Mouse (Mus musculus) limb, embryonic 11.5 days (tissue): ENCODE measurements around the gene Retreg3. TPM values are rescaled to one million over a fixed set of nuclear protein-coding genes. Genes with fewer than 3 reads are reported as not detected.
A peak's percentile ranks its signal among the peaks of the same experiment; 100 is the strongest.

Experiments
- ATAC-seq: fragments of 200-750 bp; cut with Nextera tagmentation; 2 replicates; pipeline ENCODE4 v1.8.0; 2017; ENCODE audit warnings: low read depth; ENCODE audit not compliant: insufficient number of reproducible peaks, low FRiP score, low TSS enrichment
- DNase-seq: peaks from one replicate; pipeline ENCODE4 v3.0.0-alpha.2; 2015; ENCODE audit warnings: low spot score
- H3K27ac ChIP-seq: fragments of 300-500 bp; sonication (generic); replicated peaks from 2 replicates; pipeline ENCODE4 v1.5.1; 2014; ENCODE audit warnings: low read depth, mild to moderate bottlenecking, low read length
- H3K27me3 ChIP-seq: fragments of 300-500 bp; sonication (generic); 2 replicates; pipeline ENCODE4 v1.6.1; 2014; ENCODE audit warnings: mild to moderate bottlenecking, low read length, mixed read lengths; ENCODE audit not compliant: control insufficient read depth, insufficient read depth
- H3K36me3 ChIP-seq: fragments of 300-500 bp; sonication (generic); 2 replicates; pipeline ENCODE4 v1.6.1; 2014; ENCODE audit warnings: mild to moderate bottlenecking, low read length, moderate library complexity, mixed read lengths; ENCODE audit not compliant: control insufficient read depth, insufficient read depth
- H3K4me1 ChIP-seq: fragments of 300-500 bp; sonication (generic); 2 replicates; pipeline ENCODE4 v1.6.1; 2014; ENCODE audit warnings: low read length, mixed read lengths; ENCODE audit not compliant: control insufficient read depth, insufficient read depth
- H3K4me2 ChIP-seq: fragments of 300-500 bp; sonication (generic); 2 replicates; pipeline ENCODE4 v1.6.1; 2014; ENCODE audit warnings: low read depth, mild to moderate bottlenecking, moderate library complexity; ENCODE audit not compliant: severe bottlenecking
- H3K4me3 ChIP-seq: fragments of 300-500 bp; sonication (generic); 2 replicates; pipeline ENCODE4 v1.5.1; 2014; ENCODE audit warnings: low read depth, low read length
- H3K9ac ChIP-seq: fragments of 300-500 bp; sonication (generic); 2 replicates; pipeline ENCODE4 v1.6.1; 2014; ENCODE audit warnings: mild to moderate bottlenecking, low read length
- H3K9me3 ChIP-seq: fragments of 300-500 bp; sonication (generic); 2 replicates; pipeline ENCODE4 v1.6.1; 2016; ENCODE audit warnings: low read length; ENCODE audit not compliant: control insufficient read depth
- WGBS: fragments of 180-500 bp; shearing (Covaris S2); extraction: QIAGEN DNeasy Blood & Tissue Kit; methylation state at CpG from one replicate; pipeline ENCODE4 v1.1.7; 2014; 5-methylcytosine and 5-hydroxymethylcytosine counted together
- polyA plus RNA-seq: library from polyadenylated mRNA; unstranded; fragments of >200 nt; fragmentation: Nextera tagmentation; extraction: Ambion mirVana; gene quantifications from 2 replicates; pipeline ENCODE4 v1.2.1, GENCODE M21; 2014

Retreg3 gene
- polyA plus RNA-seq, 1 experiment from 2014 or later = 10.3 TPM

GRCm38 (mm10) chr11:101084246-101084645 lies 35.4 kb downstream of the Retreg3 start:
- H3K4me2 ChIP-seq = no peak overlapping the region
- no peak for ATAC-seq
- peaks cover 24% of the 10 kb centered on the region for H3K27me3 ChIP-seq
- no peak for DNase-seq
- no peak overlapping the region for H3K9ac ChIP-seq
- no peak overlapping the region; the same call in 1 of the 2 replicates for H3K4me3 ChIP-seq
- no peaks in the 10 kb centered on the region for H3K9me3 ChIP-seq
- H3K4me1 ChIP-seq = peaks cover 21% of the 10 kb centered on the region
- 86% methylated on average over 14 of the region's 14 CpGs for whole genome bisulfite sequencing
- no peak overlapping the region for H3K27ac ChIP-seq
- peaks cover 2% of the 10 kb centered on the region; the same call in 1 of the 2 replicates for H3K36me3 ChIP-seq

DNA sequence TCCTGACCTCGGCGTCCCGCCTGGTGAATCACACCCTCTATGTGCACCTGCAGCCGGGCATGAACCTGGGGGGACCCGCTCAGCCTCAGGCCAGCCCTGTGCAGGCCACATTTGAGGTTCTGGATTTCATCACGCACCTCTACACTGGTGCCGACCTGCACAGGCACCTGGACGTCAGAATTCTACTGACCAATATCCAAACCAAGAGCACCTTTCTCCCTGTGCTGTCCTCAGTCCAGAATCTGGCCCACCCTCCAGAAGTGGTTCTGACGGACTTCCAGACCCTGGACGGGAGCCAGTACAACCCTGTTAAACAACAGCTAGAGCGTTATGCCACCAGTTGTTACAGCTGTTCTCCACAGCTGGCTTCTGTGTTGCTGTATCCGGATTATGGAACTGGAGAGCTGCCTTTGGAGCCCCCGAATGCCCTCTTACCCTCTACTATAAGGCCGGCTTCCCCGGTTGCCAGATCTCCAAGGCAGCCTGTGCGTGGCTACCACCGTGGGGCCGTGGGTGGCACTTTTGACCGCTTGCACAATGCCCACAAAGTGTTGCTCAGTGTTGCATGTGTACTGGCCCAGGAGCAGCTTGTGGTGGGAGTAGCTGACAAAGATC lies 36.5 kb downstream of the Retreg3 start:
- Histone ChIP-seq H3K27ac (no peak overlapping the region; the same call in 1 of the 2 replicates), H3K9me3 (no peaks in the 10 kb centered on the region), H3K4me3 (peak overlapping the region; percentile 82), H3K4me1 (peaks cover 21% of the 10 kb centered on the region), H3K27me3 (peaks cover 35% of the 10 kb centered on the region), H3K36me3 (no peaks in the 10 kb centered on the region), H3K4me2 (peak overlapping the region; percentile 96), H3K9ac (peak overlapping the region; percentile 90)
- 40% methylated on average over 19 of the region's 19 CpGs for whole genome bisulfite sequencing
- DNase-seq (no peak), ATAC-seq (0 out of 2 replicates have a peak, but pooled peaks have one; percentile 11)

GRCm38 (mm10) chr11:101082208-101083082 lies 37.2 kb downstream of the Retreg3 start, which contains the start of gene Coasy:
TSS of gene Coasy (plus strand) at chr11:101082565.
- peak; percentile 85 for ATAC-seq
- Histone ChIP-seq H3K9me3 (no peaks in the 10 kb centered on the region), H3K4me2 (peak within 1 kb of the TSS; percentile 96), H3K27ac (no peak within 1 kb of the TSS; the same call in 1 of the 2 replicates), H3K4me3 (peak within 1 kb of the TSS; percentile 82), H3K36me3 (no peaks in the 10 kb centered on the region), H3K27me3 (peaks cover 42% of the 10 kb centered on the region), H3K4me1 (peaks cover 15% of the 10 kb centered on the region), H3K9ac (peak within 1 kb of the TSS; percentile 90)
- under 1% methylated on average over 49 of the region's 51 CpGs for WGBS
- DNase-seq = peak; percentile 92

- H3K4me3 ChIP-seq = peak overlapping the region; percentile 82
- no peak for DNase-seq
- H3K36me3 ChIP-seq = no peaks in the 10 kb centered on the region
- H3K27me3 ChIP-seq = peaks cover 49% of the 10 kb centered on the region
- H3K27ac ChIP-seq = no peak overlapping the region
- 5% methylated on average over 10 of the region's 10 CpGs for WGBS
- H3K4me2 ChIP-seq = peak overlapping the region; percentile 96
- H3K4me1 ChIP-seq = peaks cover 14% of the 10 kb centered on the region
- no peaks in the 10 kb centered on the region for H3K9me3 ChIP-seq
- peak overlapping the region; percentile 22; the same call in 1 of the 2 replicates for H3K9ac ChIP-seq
- no peak for ATAC-seq
Observed at GRCm38 (mm10) chr11:101081659-101082058, 38.0 kb downstream of the Retreg3 start.

DNA sequence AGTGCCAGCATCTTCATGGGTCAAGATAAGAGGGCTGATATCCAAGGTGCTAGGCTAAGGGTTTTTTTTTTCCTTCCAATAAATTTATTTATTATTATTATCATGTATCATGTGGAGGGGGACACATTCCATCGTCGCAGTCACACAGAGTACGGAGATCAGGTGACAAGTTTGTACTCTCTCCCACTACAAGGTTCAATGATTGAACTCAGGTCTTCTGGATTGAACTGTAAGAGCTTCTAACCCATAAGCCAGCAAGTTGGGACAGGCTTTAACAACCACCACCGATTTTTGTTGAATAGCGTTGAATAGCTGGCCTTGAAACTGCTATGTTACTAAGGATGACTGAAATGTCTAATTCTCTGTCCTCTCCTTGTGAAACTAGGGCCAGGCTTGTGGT lies 39.3 kb downstream of the Retreg3 start:
- Histone ChIP-seq H3K27ac (no peak overlapping the region), H3K4me2 (no peak overlapping the region), H3K4me3 (no peak overlapping the region), H3K36me3 (no peaks in the 10 kb centered on the region), H3K4me1 (peaks cover 9% of the 10 kb centered on the region), H3K9ac (no peak overlapping the region), H3K9me3 (no peaks in the 10 kb centered on the region), H3K27me3 (peaks cover 49% of the 10 kb centered on the region)
- ATAC-seq (no peak), DNase-seq (no peak)
- WGBS = 62% methylated on average over 5 of the region's 5 CpGs

GRCm38 (mm10) chr11:101079746-101080145 lies 39.9 kb downstream of the Retreg3 start:
- Histone ChIP-seq H3K4me1 (peaks cover 9% of the 10 kb centered on the region), H3K27me3 (peaks cover 49% of the 10 kb centered on the region), H3K4me2 (no peak overlapping the region), H3K4me3 (0 out of 2 replicates have a peak overlapping the region, but pooled peaks have one; percentile 10), H3K9ac (no peak overlapping the region), H3K36me3 (no peaks in the 10 kb centered on the region), H3K27ac (no peak overlapping the region), H3K9me3 (no peaks in the 10 kb centered on the region)
- 3% methylated on average over 27 of the region's 27 CpGs for WGBS
- DNase-seq (no peak), ATAC-seq (no peak)

DNA sequence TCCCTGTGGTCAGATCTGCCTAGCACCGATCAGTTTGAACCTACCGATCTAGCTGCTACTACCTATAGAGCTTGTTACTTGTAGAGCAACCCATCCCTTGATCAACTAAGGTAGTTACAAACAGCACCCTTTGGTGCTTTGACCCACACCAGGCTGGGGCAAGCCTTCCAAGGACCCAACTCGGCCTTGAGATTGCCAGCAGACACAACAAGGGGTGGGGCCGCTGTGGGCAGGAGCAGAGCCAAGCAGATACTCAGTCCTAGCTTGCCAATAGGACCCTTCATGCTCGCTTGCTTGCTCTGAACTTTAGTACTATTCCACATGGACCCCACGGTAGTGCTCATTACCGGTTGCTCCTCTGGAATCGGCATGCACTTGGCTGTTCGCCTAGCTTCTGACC lies 41.6 kb downstream of the Retreg3 start, which contains the start of gene Hsd17b1:
TSS of gene Hsd17b1 (plus strand) at position 291 of the 400 bp plus-strand sequence.
- 73% methylated on average over 9 of the region's 9 CpGs for WGBS
- Histone ChIP-seq H3K36me3 (no peaks in the 10 kb centered on the region), H3K9me3 (no peaks in the 10 kb centered on the region), H3K4me1 (peaks cover 4% of the 10 kb centered on the region), H3K27me3 (peaks cover 49% of the 10 kb centered on the region), H3K4me2 (no peak within 1 kb of the TSS), H3K4me3 (no peak within 1 kb of the TSS), H3K27ac (no peak within 1 kb of the TSS), H3K9ac (no peak within 1 kb of the TSS)
- no peak for ATAC-seq
- DNase-seq = no peak

- DNase-seq (no peak), ATAC-seq (no peak)
- Histone ChIP-seq H3K4me3 (no peak overlapping the region), H3K4me2 (no peak overlapping the region), H3K36me3 (no peaks in the 10 kb centered on the region), H3K27me3 (0 out of 2 replicates have a peak, but pooled peaks cover 4% of the 10 kb centered on the region), H3K27ac (no peak overlapping the region), H3K9me3 (no peaks in the 10 kb centered on the region), H3K4me1 (no peaks in the 10 kb centered on the region), H3K9ac (no peak overlapping the region)
- WGBS = 73% methylated on average over 14 of the region's 14 CpGs
Observed at GRCm38 (mm10) chr11:101071810-101072428, 47.8 kb downstream of the Retreg3 start.
